Mouse (Mus musculus): ENCODE measurements at regions not wholly inside any gene's neighbourhood (a gene's known extent, or its start where the extent isn't known, plus 50 kb on each side); places are given as distances from the start of the nearest gene placed in this dataset.

DNA sequence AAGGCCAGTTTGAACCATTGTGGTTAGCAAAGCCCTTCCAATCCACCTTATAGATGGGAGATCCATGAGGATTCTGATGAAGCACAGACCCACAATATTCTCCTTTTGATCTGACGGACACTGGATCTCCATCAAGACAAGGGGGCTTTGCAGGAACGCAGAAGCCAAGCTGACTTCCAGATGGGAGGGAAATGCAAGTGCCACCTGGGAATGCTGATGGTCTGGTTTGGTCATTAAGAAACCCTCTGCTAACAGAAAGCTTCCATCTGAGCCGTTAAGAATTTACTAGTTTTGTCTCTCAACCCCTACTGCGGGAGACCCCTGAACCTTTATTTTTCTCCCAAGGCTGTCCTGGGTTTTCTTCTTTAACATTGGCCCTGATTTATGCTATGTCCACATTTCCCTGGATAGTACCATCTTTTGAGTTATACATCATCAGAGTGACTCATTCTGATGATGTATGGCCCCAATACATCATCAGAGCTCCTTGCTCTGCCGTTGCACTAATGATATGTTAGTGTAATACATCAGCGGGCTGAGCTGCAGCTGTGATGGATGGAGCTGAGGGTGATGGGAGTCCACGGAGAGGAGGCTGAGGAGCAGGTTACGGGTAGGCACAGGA, 898.3 kb downstream of the Kcnma1 start:
- no peaks in the 10 kb centered on the region for H3K27me3 ChIP-seq (ENCODE audit: insufficient read depth, low read length)
- DNase-seq (ENCODE audit: low spot score) (no peak), ATAC-seq (replicated peaks; ENCODE audit: low FRiP score, low read depth) (no peak)
- no peaks in the 10 kb centered on the region for H3K4me1 ChIP-seq (replicated peaks; ENCODE audit: insufficient read depth, low read length)
- no peak overlapping the region for H3K4me2 ChIP-seq (ENCODE audit: low read length)
- H3K9ac ChIP-seq (ENCODE audit: low read depth, low read length): no peak overlapping the region
- WGBS: 55% methylated on average over 8 of the region's 8 CpGs
- no peak overlapping the region for H3K4me3 ChIP-seq (replicated peaks; ENCODE audit: low read depth, low read length)
- no peaks in the 10 kb centered on the region for H3K36me3 ChIP-seq (ENCODE audit: insufficient read depth, low read length)
- H3K9me3 ChIP-seq (replicated peaks; ENCODE audit: low read length): no peaks in the 10 kb centered on the region
- TF ChIP-seq CTCF (IDR thresholded peaks at IDR 0.05; ENCODE audit: low read depth): no peak
- no peak overlapping the region for H3K27ac ChIP-seq

DNA sequence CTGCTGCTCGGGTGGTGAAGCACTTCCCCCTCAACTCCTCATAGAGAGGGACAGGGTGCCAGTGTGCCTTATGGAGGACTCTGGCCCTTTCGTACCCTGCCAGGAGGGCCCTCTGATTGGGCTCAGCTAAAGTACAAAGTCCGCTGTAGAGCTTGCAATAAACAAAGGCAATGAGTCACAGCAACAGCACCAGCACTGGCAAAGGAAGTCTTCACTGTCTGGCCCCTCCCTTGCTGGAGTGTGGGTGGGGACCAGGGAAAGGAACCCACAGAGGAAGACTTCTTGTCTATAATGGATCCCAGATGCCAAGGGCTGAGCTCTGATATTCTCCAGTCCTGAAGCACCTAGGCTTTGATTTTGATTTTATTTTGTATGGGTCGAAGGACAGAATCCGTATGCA, 899.4 kb downstream of the Kcnma1 start:
- ATAC-seq (replicated peaks; ENCODE audit: low FRiP score, low read depth): peak; percentile 84
- 66% methylated on average over 5 of the region's 5 CpGs for WGBS
- no peaks in the 10 kb centered on the region for H3K36me3 ChIP-seq (ENCODE audit: insufficient read depth, low read length)
- no peaks in the 10 kb centered on the region for H3K4me1 ChIP-seq (replicated peaks; ENCODE audit: insufficient read depth, low read length)
- no peaks in the 10 kb centered on the region for H3K9me3 ChIP-seq (replicated peaks; ENCODE audit: low read length)
- no peak overlapping the region for H3K4me3 ChIP-seq (replicated peaks; ENCODE audit: low read depth, low read length)
- H3K27ac ChIP-seq: no peak overlapping the region
- H3K9ac ChIP-seq (ENCODE audit: low read depth, low read length): no peak overlapping the region
- peak; percentile 39 for DNase-seq (ENCODE audit: low spot score)
- no peaks in the 10 kb centered on the region for H3K27me3 ChIP-seq (ENCODE audit: insufficient read depth, low read length)
- no peak for TF ChIP-seq CTCF (IDR thresholded peaks at IDR 0.05; ENCODE audit: low read depth)
- no peak overlapping the region for H3K4me2 ChIP-seq (ENCODE audit: low read length)

DNA sequence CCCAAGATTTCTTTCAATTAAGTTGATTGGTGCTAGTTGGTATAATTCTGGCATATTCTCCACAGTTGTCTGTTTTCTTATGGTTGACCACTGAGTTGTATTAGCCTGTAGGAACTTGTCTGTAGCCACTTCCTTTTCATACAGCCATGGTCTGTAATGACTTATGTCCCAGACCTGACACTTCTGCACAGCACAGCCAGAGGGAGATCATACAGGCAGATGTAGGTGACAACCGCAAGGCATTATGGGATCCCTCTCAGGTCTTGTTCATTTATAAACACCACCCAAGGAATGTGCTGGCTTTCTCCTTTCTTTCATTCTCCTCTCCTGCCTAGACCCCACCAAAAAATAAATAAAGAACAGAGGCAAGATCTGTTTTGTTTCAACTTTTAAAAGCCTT, 899.8 kb downstream of the Kcnma1 start:
- H3K27me3 ChIP-seq (ENCODE audit: insufficient read depth, low read length): no peaks in the 10 kb centered on the region
- DNase-seq (ENCODE audit: low spot score) (no peak), ATAC-seq (replicated peaks; ENCODE audit: low FRiP score, low read depth) (no peak)
- no peaks in the 10 kb centered on the region for H3K36me3 ChIP-seq (ENCODE audit: insufficient read depth, low read length)
- WGBS: 95% methylated on average over 1 of the region's 1 CpGs
- H3K4me2 ChIP-seq (ENCODE audit: low read length): no peak overlapping the region
- no peak overlapping the region for H3K4me3 ChIP-seq (replicated peaks; ENCODE audit: low read depth, low read length)
- no peak for TF ChIP-seq CTCF (IDR thresholded peaks at IDR 0.05; ENCODE audit: low read depth)
- no peaks in the 10 kb centered on the region for H3K9me3 ChIP-seq (replicated peaks; ENCODE audit: low read length)
- H3K9ac ChIP-seq (ENCODE audit: low read depth, low read length): no peak overlapping the region
- H3K4me1 ChIP-seq (replicated peaks; ENCODE audit: insufficient read depth, low read length): no peaks in the 10 kb centered on the region
- H3K27ac ChIP-seq: no peak overlapping the region

DNA sequence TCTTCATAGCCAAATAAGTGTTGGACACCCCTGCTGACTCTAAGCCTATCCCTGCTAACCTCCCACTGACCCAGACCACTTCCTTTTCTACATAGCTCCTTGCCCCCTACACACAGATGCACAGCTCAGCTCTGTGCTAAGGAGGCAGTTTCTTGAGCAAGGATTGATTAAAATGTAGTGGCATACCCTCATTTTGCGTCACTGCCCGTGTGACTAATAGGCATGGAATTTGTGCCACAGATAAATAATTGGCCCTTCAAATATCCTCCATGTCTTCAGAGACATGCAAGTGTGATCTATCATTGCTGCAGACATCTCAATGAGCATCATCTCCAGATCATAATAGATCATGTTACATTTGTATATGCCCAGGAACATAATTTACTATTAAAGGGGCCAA, 901.9 kb downstream of the Kcnma1 start:
- no peak overlapping the region for H3K4me3 ChIP-seq (replicated peaks; ENCODE audit: low read depth, low read length)
- no peak for TF ChIP-seq CTCF (IDR thresholded peaks at IDR 0.05; ENCODE audit: low read depth)
- H3K36me3 ChIP-seq (ENCODE audit: insufficient read depth, low read length): no peaks in the 10 kb centered on the region
- H3K27ac ChIP-seq: no peak overlapping the region
- H3K9ac ChIP-seq (ENCODE audit: low read depth, low read length): no peak overlapping the region
- no peak overlapping the region for H3K4me2 ChIP-seq (ENCODE audit: low read length)
- 39% methylated on average over 2 of the region's 2 CpGs for WGBS
- ATAC-seq (replicated peaks; ENCODE audit: low FRiP score, low read depth): no peak
- no peak for DNase-seq (ENCODE audit: low spot score)
- H3K4me1 ChIP-seq (replicated peaks; ENCODE audit: insufficient read depth, low read length): no peaks in the 10 kb centered on the region
- H3K27me3 ChIP-seq (ENCODE audit: insufficient read depth, low read length): no peaks in the 10 kb centered on the region
- no peaks in the 10 kb centered on the region for H3K9me3 ChIP-seq (replicated peaks; ENCODE audit: low read length)

DNA sequence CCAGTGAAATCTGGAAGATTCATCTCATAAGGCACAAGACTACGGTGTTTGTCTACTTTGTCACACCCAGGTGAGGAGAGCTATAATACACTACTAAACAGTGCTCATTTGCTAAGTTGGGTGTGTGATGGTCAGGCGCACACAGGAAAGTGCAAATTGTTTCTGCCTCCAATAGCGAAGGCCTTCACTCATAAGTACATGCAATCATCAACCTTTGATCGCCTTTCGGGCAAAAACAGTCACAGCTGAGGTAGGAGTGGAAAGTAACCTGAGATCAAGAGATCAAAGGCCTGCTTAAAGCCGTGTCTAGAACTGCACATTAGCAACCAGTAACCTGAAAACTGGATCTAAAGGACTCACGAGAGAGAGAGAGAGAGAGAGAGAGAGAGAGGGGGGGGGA, 905.7 kb downstream of the Kcnma1 start:
- no peak overlapping the region for H3K4me3 ChIP-seq (replicated peaks; ENCODE audit: low read depth, low read length)
- H3K36me3 ChIP-seq (ENCODE audit: insufficient read depth, low read length): no peaks in the 10 kb centered on the region
- DNase-seq (ENCODE audit: low spot score) (no peak), ATAC-seq (replicated peaks; ENCODE audit: low FRiP score, low read depth) (no peak)
- no peak overlapping the region for H3K27ac ChIP-seq
- WGBS: 60% methylated on average over 7 of the region's 7 CpGs
- no peak overlapping the region for H3K4me2 ChIP-seq (ENCODE audit: low read length)
- no peak overlapping the region for H3K9ac ChIP-seq (ENCODE audit: low read depth, low read length)
- H3K4me1 ChIP-seq (replicated peaks; ENCODE audit: insufficient read depth, low read length): no peaks in the 10 kb centered on the region
- TF ChIP-seq CTCF (IDR thresholded peaks at IDR 0.05; ENCODE audit: low read depth): no peak
- no peaks in the 10 kb centered on the region for H3K9me3 ChIP-seq (replicated peaks; ENCODE audit: low read length)
- H3K27me3 ChIP-seq (ENCODE audit: insufficient read depth, low read length): no peaks in the 10 kb centered on the region

DNA sequence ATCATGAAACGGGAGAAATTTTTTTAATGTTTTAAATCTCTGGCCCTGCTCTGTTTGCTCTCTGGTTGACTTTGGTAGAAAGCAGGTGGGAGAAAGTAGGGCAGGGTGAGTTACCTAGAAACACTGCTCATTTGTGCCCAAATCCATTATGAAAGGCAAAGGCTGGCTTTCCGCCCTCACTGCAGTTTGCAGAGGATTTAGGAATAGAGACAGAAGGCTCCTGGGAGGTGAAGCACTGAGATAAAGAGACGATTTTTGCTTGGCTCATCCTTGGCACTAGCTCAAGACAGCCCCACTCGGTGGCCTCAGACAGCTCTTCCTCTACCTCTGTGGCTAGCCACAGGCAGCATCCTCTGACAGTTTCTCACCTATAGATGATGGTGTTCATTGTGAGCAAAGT, 906.8 kb downstream of the Kcnma1 start:
- Histone ChIP-seq H3K9me3 (replicated peaks; ENCODE audit: low read length) (no peaks in the 10 kb centered on the region), H3K36me3 (ENCODE audit: insufficient read depth, low read length) (no peaks in the 10 kb centered on the region), H3K27me3 (ENCODE audit: insufficient read depth, low read length) (no peaks in the 10 kb centered on the region), H3K9ac (ENCODE audit: low read depth, low read length) (no peak overlapping the region), H3K4me2 (ENCODE audit: low read length) (no peak overlapping the region), H3K4me1 (replicated peaks; ENCODE audit: insufficient read depth, low read length) (no peaks in the 10 kb centered on the region), H3K27ac (no peak overlapping the region), H3K4me3 (replicated peaks; ENCODE audit: low read depth, low read length) (no peak overlapping the region)
- DNase-seq (ENCODE audit: low spot score) (no peak), ATAC-seq (replicated peaks; ENCODE audit: low FRiP score, low read depth) (no peak)
- WGBS: 93% methylated on average over 4 of the region's 4 CpGs
- no peak for TF ChIP-seq CTCF (IDR thresholded peaks at IDR 0.05; ENCODE audit: low read depth)

Data from kidney, postnatal 0 days (tissue).